Mouse (Mus musculus): ENCODE data around the gene Tesk1.

Gene Tesk1

GRCm38 (mm10) chr4:43493186-43493845 lies 51.6 kb downstream of the Tesk1 start:
- DNase-seq, result peak; percentile 99

- DNase-seq, result no peak
Measured at GRCm38 (mm10) chr4:43493846-43494240, 52.1 kb downstream of the Tesk1 start.

- no peak for DNase-seq
Measured at GRCm38 (mm10) chr4:43496587-43496986, 54.8 kb downstream of the Tesk1 start.

GRCm38 (mm10) chr4:43497405-43497804 lies 55.7 kb downstream of the Tesk1 start:
- no peak for DNase-seq
